Mouse (Mus musculus): ENCODE measurements around the gene Srebf1. TPM values are rescaled to one million over a fixed set of nuclear protein-coding genes. Genes with fewer than 3 reads are reported as not detected.

Gene Srebf1
- polyA plus RNA-seq, 1 experiment from 2014 or later = 53.5 TPM

GRCm38 (mm10) chr11:60160454-60161114 is 61.8 kb downstream of the Srebf1 start:
- peak overlapping the region; percentile 35; the same call in 1 of the 2 replicates for H3K27ac ChIP-seq (replicated peaks)
- peak overlapping the region; percentile 42; the same call in 1 of the 2 replicates for H3K4me2 ChIP-seq
- no peaks in the 10 kb centered on the region for H3K27me3 ChIP-seq
- no peaks in the 10 kb centered on the region for H3K9me3 ChIP-seq (replicated peaks)
- 46% methylated on average over 3 of the region's 3 CpGs for WGBS (ENCODE audit: insufficient replicate concordance)
- 0 out of 2 replicates have a peak, but pooled peaks cover 3% of the 10 kb centered on the region for H3K36me3 ChIP-seq (replicated peaks)
- no peak overlapping the region for H3K4me3 ChIP-seq (replicated peaks)
- H3K9ac ChIP-seq = no peak overlapping the region
- ATAC-seq (ENCODE audit: insufficient read depth) = 0 out of 2 replicates have a peak, but pooled peaks have one; percentile 24
- H3K4me1 ChIP-seq (replicated peaks) = peaks cover 68% of the 10 kb centered on the region

- H3K9ac ChIP-seq = peak overlapping the region; percentile 2; the same call in 1 of the 2 replicates
Observed at GRCm38 (mm10) chr11:60159955-60160354, 62.4 kb downstream of the Srebf1 start.

DNA sequence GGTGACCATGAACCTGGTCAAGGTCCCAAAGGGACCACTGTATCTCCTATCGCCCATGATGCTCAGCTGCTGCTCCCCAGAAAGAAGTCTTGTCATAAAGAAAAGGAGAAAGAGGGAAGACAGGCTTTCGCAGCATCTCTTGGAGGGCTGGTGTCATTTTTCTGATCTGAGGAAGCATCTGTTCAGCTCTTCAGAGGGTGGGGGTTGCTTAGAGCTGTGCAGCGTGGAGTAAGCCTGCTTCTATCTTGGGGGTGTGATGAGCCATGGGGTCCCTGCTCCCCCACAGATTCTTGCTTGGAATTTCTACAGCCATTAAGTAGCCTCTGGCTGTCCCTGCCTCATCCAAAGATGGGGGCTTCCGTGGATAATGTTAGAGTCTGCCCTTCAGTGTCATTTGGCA is 64.1 kb downstream of the Srebf1 start:
- Histone ChIP-seq H3K27me3 (no peaks in the 10 kb centered on the region), H3K9ac (no peak overlapping the region), H3K27ac (replicated peaks) (no peak overlapping the region), H3K4me2 (no peak overlapping the region), H3K36me3 (replicated peaks) (0 out of 2 replicates have a peak, but pooled peaks cover 3% of the 10 kb centered on the region), H3K4me1 (replicated peaks) (peaks cover 57% of the 10 kb centered on the region), H3K4me3 (replicated peaks) (no peak overlapping the region), H3K9me3 (replicated peaks) (no peaks in the 10 kb centered on the region)
- no peak for ATAC-seq (ENCODE audit: insufficient read depth)
- WGBS (ENCODE audit: insufficient replicate concordance) = 55% methylated on average over 4 of the region's 4 CpGs

More at GRCm38 (mm10) chr11:60159955-60160354, 62.4 kb downstream of the Srebf1 start:
- peak; percentile 87 for ATAC-seq (ENCODE audit: insufficient read depth)
- WGBS (ENCODE audit: insufficient replicate concordance) = 10% methylated on average over 5 of the region's 5 CpGs
- H3K4me3 ChIP-seq (replicated peaks) = no peak overlapping the region
- H3K4me1 ChIP-seq (replicated peaks) = peaks cover 68% of the 10 kb centered on the region
- H3K27ac ChIP-seq (replicated peaks) = peak overlapping the region; percentile 35; the same call in 1 of the 2 replicates
- H3K36me3 ChIP-seq (replicated peaks) = 0 out of 2 replicates have a peak, but pooled peaks cover 3% of the 10 kb centered on the region
- peak overlapping the region; percentile 42 for H3K4me2 ChIP-seq
- H3K9me3 ChIP-seq (replicated peaks) = no peaks in the 10 kb centered on the region
- H3K27me3 ChIP-seq = no peaks in the 10 kb centered on the region

DNA sequence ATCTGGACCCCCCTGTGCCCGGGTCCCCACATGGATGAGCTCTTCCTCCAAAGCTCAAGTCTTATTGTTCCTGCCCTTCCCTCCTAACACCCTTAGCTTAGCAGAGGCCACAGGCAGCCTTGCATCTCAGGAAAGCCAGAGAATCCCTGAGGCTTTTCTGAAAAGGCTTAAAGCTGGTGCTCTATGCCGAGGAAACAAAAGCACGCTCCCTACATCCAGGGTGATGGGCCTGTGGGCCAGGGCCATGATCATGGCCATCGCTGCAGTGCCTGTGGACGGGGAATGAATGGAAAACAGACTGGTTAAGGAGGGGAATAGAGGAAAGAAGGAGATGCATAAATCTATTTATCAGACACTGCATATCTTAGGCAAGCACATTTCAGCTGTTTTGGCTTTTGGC is 66.7 kb downstream of the Srebf1 start:
- Histone ChIP-seq H3K9me3 (replicated peaks) (no peaks in the 10 kb centered on the region), H3K9ac (no peak overlapping the region), H3K36me3 (replicated peaks) (0 out of 2 replicates have a peak, but pooled peaks cover 7% of the 10 kb centered on the region), H3K4me3 (replicated peaks) (no peak overlapping the region), H3K4me2 (no peak overlapping the region), H3K4me1 (replicated peaks) (peaks cover 53% of the 10 kb centered on the region), H3K27ac (replicated peaks) (no peak overlapping the region), H3K27me3 (no peaks in the 10 kb centered on the region)
- 81% methylated on average over 5 of the region's 5 CpGs for WGBS (ENCODE audit: insufficient replicate concordance)
- no peak for ATAC-seq (ENCODE audit: insufficient read depth)

GRCm38 (mm10) chr11:60153936-60154335 is 68.4 kb downstream of the Srebf1 start:
- Histone ChIP-seq H3K27ac (replicated peaks) (no peak overlapping the region), H3K4me3 (replicated peaks) (no peak overlapping the region), H3K27me3 (no peaks in the 10 kb centered on the region), H3K9ac (no peak overlapping the region), H3K4me1 (replicated peaks) (peaks cover 38% of the 10 kb centered on the region), H3K36me3 (replicated peaks) (0 out of 2 replicates have a peak, but pooled peaks cover 6% of the 10 kb centered on the region), H3K9me3 (replicated peaks) (no peaks in the 10 kb centered on the region), H3K4me2 (no peak overlapping the region)
- ATAC-seq (ENCODE audit: insufficient read depth) = no peak
- WGBS (ENCODE audit: insufficient replicate concordance) = 78% methylated on average over 3 of the region's 3 CpGs

DNA sequence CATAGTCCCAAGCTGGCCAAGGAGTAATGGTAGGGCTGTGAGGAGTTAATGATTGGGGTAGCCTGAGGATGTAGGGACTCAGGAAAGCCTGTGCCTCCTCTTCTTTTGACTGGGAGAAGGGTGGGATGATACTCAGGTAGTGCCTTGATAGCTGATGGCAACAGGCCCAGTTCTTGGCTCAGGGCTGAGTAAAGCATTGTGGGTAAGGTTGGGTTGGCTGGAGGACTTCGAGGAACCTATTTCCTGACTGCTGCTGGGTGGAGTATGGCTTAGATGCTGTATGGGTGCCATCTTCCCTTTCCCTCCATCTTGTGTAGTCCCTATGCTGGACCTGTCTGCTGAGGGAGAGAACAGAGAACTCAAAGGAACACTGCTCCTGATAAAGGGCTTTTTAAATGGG is 70.0 kb downstream of the Srebf1 start:
- ATAC-seq (ENCODE audit: insufficient read depth) = no peak
- WGBS (ENCODE audit: insufficient replicate concordance) = 61% methylated on average over 1 of the region's 1 CpGs
- Histone ChIP-seq H3K36me3 (replicated peaks) (0 out of 2 replicates have a peak, but pooled peaks cover 6% of the 10 kb centered on the region), H3K4me3 (replicated peaks) (no peak overlapping the region), H3K4me1 (replicated peaks) (peaks cover 22% of the 10 kb centered on the region; the same call in 1 of the 2 replicates), H3K9me3 (replicated peaks) (no peaks in the 10 kb centered on the region), H3K27ac (replicated peaks) (no peak overlapping the region), H3K9ac (no peak overlapping the region), H3K4me2 (no peak overlapping the region), H3K27me3 (no peaks in the 10 kb centered on the region)

DNA sequence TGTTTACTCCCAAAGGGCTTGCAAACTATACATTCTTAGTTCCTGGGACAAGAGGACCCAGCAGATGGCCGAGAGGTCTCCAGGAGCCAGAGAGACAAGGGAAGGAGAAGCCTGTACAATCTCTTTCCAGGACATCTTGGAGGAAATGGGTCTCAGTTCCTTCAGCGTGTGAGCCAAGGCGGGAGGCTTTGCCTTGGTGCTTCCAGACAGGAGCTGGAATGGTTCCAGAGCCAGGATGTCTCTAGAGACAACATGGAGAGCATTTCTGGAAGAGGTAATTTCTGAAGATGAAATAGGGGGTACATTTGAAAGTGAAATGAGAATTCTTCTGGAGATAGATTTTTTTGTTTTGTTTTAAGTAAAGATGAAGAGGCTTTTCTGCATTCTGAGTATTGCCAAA is 71.7 kb downstream of the Srebf1 start:
- no peaks in the 10 kb centered on the region for H3K27me3 ChIP-seq
- no peak overlapping the region for H3K4me2 ChIP-seq
- H3K36me3 ChIP-seq (replicated peaks) = 0 out of 2 replicates have a peak, but pooled peaks cover 10% of the 10 kb centered on the region
- 74% methylated on average over 3 of the region's 3 CpGs for WGBS (ENCODE audit: insufficient replicate concordance)
- no peaks in the 10 kb centered on the region for H3K9me3 ChIP-seq (replicated peaks)
- no peak overlapping the region for H3K9ac ChIP-seq
- H3K4me3 ChIP-seq (replicated peaks) = no peak overlapping the region
- H3K4me1 ChIP-seq (replicated peaks) = peaks cover 22% of the 10 kb centered on the region; the same call in 1 of the 2 replicates
- H3K27ac ChIP-seq (replicated peaks) = no peak overlapping the region
- no peak for ATAC-seq (ENCODE audit: insufficient read depth)

Small RNAs within 50 kb of the gene (microRNA-seq; reads per million reads assigned to microRNA genes)
- gene Mir6921 (1.8 reads per million), gene Mir6922 (not detected)

Other genes starting within 250 kb of the Srebf1 start
- gene Pemt, start 176.1 kb downstream of the Srebf1 start, polyA plus RNA-seq (2015; fragmentation: Nextera tagmentation; extraction: Ambion mirVana) = 23.5 and 41.5 TPM in 2 replicates
- 3.8 and 4.6 TPM in 2 replicates for gene Rai1, start 117.6 kb downstream of the Srebf1 start, polyA plus RNA-seq (2015; fragmentation: Nextera tagmentation; extraction: Ambion mirVana)
- 5.3 and 5.8 TPM in 2 replicates for gene Tom1l2, start 130.3 kb upstream of the Srebf1 start, polyA plus RNA-seq (2015; fragmentation: Nextera tagmentation; extraction: Ambion mirVana)
- 0.25 and 0.48 TPM in 2 replicates for gene Drc3, start 130.7 kb upstream of the Srebf1 start, polyA plus RNA-seq (2015; fragmentation: Nextera tagmentation; extraction: Ambion mirVana)
- gene Gid4, start 194.6 kb upstream of the Srebf1 start, polyA plus RNA-seq (2015; fragmentation: Nextera tagmentation; extraction: Ambion mirVana) = 9.4 and 9.7 TPM in 2 replicates
- gene Atpaf2, start 195.9 kb upstream of the Srebf1 start, polyA plus RNA-seq (2015; fragmentation: Nextera tagmentation; extraction: Ambion mirVana) = 29.7 and 32.5 TPM in 2 replicates
- gene Drg2, start 232.0 kb upstream of the Srebf1 start, polyA plus RNA-seq (2015; fragmentation: Nextera tagmentation; extraction: Ambion mirVana) = 37.2 and 38.8 TPM in 2 replicates
- 0.25 and 0.32 TPM in 2 replicates for gene Myo15, start 246.8 kb upstream of the Srebf1 start, polyA plus RNA-seq (2015; fragmentation: Nextera tagmentation; extraction: Ambion mirVana)